Mouse (Mus musculus) forebrain, postnatal 0 days (tissue): ENCODE measurements around the gene Osgep. TPM values are rescaled to one million over a fixed set of nuclear protein-coding genes. Genes with fewer than 3 reads are reported as not detected.
A peak's percentile ranks its signal among the peaks of the same experiment; 100 is the strongest.
"Not testable (repeated sequence)": the region's sequence is repeated elsewhere in the genome, so short reads cannot be mapped to it uniquely, and the experiment has no call there.

Experiments
- ATAC-seq: fragments of 200-750 bp; cut with Nextera tagmentation; 2 replicates; pipeline ENCODE4 v1.8.0; 2017; ENCODE audit warnings: mild to moderate bottlenecking, moderate library complexity
- DNase-seq: peaks from one replicate; pipeline ENCODE4 v3.0.0-alpha.2; 2015
- H3K27ac ChIP-seq: fragments of 300-500 bp; sonication (generic); 2 replicates; pipeline ENCODE4 v1.5.1; 2014; ENCODE audit warnings: low read depth, mild to moderate bottlenecking, antibody characterized with exemption, low read length, moderate library complexity, mixed read lengths
- H3K27me3 ChIP-seq: fragments of 300-500 bp; sonication (generic); 2 replicates; pipeline ENCODE4 v1.6.1; 2014; ENCODE audit warnings: mild to moderate bottlenecking, low read length, mixed read lengths; ENCODE audit not compliant: insufficient read depth
- H3K36me3 ChIP-seq: fragments of 300-500 bp; sonication (generic); 2 replicates; pipeline ENCODE4 v1.6.1; 2014; ENCODE audit warnings: mild to moderate bottlenecking, moderate library complexity; ENCODE audit not compliant: insufficient read depth
- H3K4me1 ChIP-seq: fragments of 300-500 bp; sonication (generic); 2 replicates; pipeline ENCODE4 v1.6.1; 2014; ENCODE audit warnings: antibody characterized with exemption; ENCODE audit not compliant: insufficient read depth
- H3K4me2 ChIP-seq: fragments of 300-500 bp; sonication (generic); 2 replicates; pipeline ENCODE4 v1.6.1; 2014; ENCODE audit warnings: low read depth, mild to moderate bottlenecking, moderate library complexity
- H3K4me3 ChIP-seq: fragments of 300-500 bp; sonication (generic); 2 replicates; pipeline ENCODE4 v1.5.1; 2014; ENCODE audit warnings: low read depth, low read length, mixed read lengths
- H3K9ac ChIP-seq: fragments of 300-500 bp; sonication (generic); 2 replicates; pipeline ENCODE4 v1.6.1; 2014; ENCODE audit warnings: mild to moderate bottlenecking
- H3K9me3 ChIP-seq: fragments of 300-500 bp; sonication (generic); 2 replicates; pipeline ENCODE4 v1.6.1; 2016; ENCODE audit warnings: low read length
- CTCF ChIP-seq: sonication (generic); IDR thresholded peaks from 2 replicates; pipeline ENCODE4 v1.5.1; 2016; ENCODE audit warnings: antibody characterized with exemption, control low read depth, low read depth
- WGBS: fragments of 180-500 bp; shearing (Covaris S2); extraction: QIAGEN DNeasy Blood & Tissue Kit; methylation state at CpG from one replicate; pipeline ENCODE4 v1.1.7; 2014; 5-methylcytosine and 5-hydroxymethylcytosine counted together
- polyA plus RNA-seq: library from polyadenylated mRNA; unstranded; fragments of >200 nt; fragmentation: Nextera tagmentation; extraction: Ambion mirVana; gene quantifications from 2 replicates; pipeline ENCODE4 v1.2.1, GENCODE M21; 2015
- total RNA-seq: library from RNA; depleted of rRNA; stranded (reverse); fragments of >200 nt; gene quantifications from 2 replicates; pipeline ENCODE4 v1.2.3, GENCODE M21; 2014

Gene Osgep
- total and polyA plus RNA-seq, 2 experiments from 2014 or later: 75.2 to 79.1 TPM

- Histone ChIP-seq H3K4me2 (no peak overlapping the region), H3K27ac (no peak overlapping the region), H3K9me3 (no peaks in the 10 kb centered on the region), H3K36me3 (peaks cover 34% of the 10 kb centered on the region), H3K27me3 (no peaks in the 10 kb centered on the region), H3K9ac (no peak overlapping the region), H3K4me1 (no peaks in the 10 kb centered on the region), H3K4me3 (no peak overlapping the region)
- 54% methylated on average over 3 of the region's 3 CpGs for WGBS
- no peak for TF ChIP-seq CTCF
- ATAC-seq (no peak), DNase-seq (no peak)
These were observed 13.3 kb downstream of the Osgep start for GRCm38 (mm10) chr14:50911356-50911755.

DNA sequence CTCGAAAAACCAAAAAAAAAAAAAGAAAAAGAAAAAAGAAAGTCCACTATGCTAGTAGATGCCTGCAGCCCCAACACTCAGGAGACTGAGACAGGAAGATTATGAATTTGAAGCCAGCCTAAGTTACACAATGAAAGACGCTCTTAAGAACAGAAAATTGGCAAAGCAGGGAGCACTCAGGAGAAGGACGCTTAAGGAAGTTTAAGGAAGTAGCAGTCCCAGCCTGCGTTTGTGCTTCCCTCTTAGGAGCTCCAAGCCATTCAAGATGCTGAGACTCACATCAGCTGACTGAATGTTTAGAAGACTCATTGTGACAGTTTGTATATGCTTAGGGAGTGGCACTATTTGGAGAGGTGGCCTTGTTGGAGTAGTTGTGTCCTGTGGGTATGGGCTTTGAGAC is 16.6 kb downstream of the Osgep start:
- Histone ChIP-seq H3K9ac (no peak overlapping the region), H3K27ac (no peak overlapping the region), H3K27me3 (no peaks in the 10 kb centered on the region), H3K4me2 (no peak overlapping the region), H3K4me3 (no peak overlapping the region), H3K4me1 (no peaks in the 10 kb centered on the region), H3K9me3 (no peaks in the 10 kb centered on the region), H3K36me3 (peaks cover 8% of the 10 kb centered on the region; the same call in 1 of the 2 replicates)
- TF ChIP-seq CTCF: no peak
- ATAC-seq (no peak), DNase-seq (no peak)
- 83% methylated on average over 4 of the region's 4 CpGs for WGBS

GRCm38 (mm10) chr14:50905327-50905726 is 19.4 kb downstream of the Osgep start:
- H3K36me3 ChIP-seq, DNase-seq, H3K9me3 ChIP-seq, H3K4me2 ChIP-seq, ATAC-seq, H3K4me3 ChIP-seq, H3K27me3 ChIP-seq, H3K4me1 ChIP-seq, H3K9ac ChIP-seq, H3K27ac ChIP-seq: not testable (repeated sequence)

- Histone ChIP-seq H3K4me1 (no peaks in the 10 kb centered on the region), H3K36me3 (no peaks in the 10 kb centered on the region), H3K4me3 (no peak overlapping the region), H3K9ac (no peak overlapping the region), H3K9me3 (no peaks in the 10 kb centered on the region), H3K4me2 (no peak overlapping the region), H3K27me3 (no peaks in the 10 kb centered on the region), H3K27ac (no peak overlapping the region)
- ATAC-seq (no peak), DNase-seq (no peak)
- 86% methylated on average over 4 of the region's 4 CpGs for WGBS
- TF ChIP-seq CTCF: no peak
These were observed 19.9 kb downstream of the Osgep start for GRCm38 (mm10) chr14:50904828-50905129.

DNA sequence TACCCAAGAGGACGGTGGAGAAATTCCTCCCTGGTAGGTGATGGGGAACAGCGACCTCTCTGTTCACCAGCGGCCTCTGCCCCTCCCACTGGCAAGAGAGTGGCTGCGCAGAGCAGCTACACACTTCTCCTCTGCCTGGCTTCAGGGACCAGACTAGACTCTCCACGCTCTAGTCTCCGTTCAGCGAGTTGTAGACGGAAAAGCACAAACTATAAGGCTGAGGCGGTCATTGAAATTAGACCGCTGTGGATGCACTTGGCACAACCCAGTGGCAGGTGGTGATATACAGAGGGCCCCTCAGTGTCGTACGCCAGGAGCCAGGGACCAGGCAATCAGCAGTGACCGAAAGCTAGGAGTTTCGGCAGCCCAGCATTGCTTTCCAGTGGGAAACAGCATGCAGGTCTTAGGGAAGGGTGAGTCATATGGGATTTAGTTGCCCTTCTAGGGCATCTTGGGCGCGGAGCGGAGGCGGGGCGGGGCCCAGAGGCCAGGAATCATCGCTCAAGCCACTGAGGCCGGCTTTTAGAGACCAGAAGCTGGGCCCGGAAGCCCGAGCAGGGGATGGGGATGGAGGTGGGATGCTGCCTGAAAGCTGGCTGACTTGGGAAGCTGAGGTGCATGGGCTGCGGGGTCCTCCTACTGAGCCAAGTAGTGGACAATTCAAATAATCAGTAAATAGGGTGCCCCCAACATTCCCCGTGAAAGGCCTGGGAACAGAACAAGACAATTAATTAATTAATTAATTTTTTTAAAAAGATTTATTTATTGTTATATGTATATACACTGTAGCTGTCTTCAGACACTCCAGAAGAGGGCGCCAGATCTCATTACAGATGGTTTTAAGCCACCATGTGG is 20.5 kb downstream of the Osgep start:
- ATAC-seq (peak; percentile 88), DNase-seq (peak; percentile 68)
- Histone ChIP-seq H3K27ac (no peak overlapping the region), H3K9me3 (no peaks in the 10 kb centered on the region), H3K4me3 (peak overlapping the region; percentile 32), H3K4me1 (no peaks in the 10 kb centered on the region), H3K36me3 (no peaks in the 10 kb centered on the region), H3K27me3 (no peaks in the 10 kb centered on the region), H3K4me2 (peak overlapping the region; percentile 55), H3K9ac (peak overlapping the region; percentile 26)
- TF ChIP-seq CTCF: peak; percentile 57
- WGBS: 4% methylated on average over 26 of the region's 26 CpGs

GRCm38 (mm10) chr14:50897992-50898391 is 26.7 kb downstream of the Osgep start:
- DNase-seq, H3K9me3 ChIP-seq, H3K36me3 ChIP-seq, H3K9ac ChIP-seq, ATAC-seq, H3K4me1 ChIP-seq, H3K4me2 ChIP-seq, H3K27ac ChIP-seq, H3K4me3 ChIP-seq, H3K27me3 ChIP-seq: not testable (repeated sequence)
- 93% methylated on average over 2 of the region's 2 CpGs for WGBS

- no peak for DNase-seq
- peak within 1 kb of the TSS; percentile 45 for H3K4me3 ChIP-seq
- no peaks in the 10 kb centered on the region for H3K27me3 ChIP-seq
- H3K27ac ChIP-seq: peak within 1 kb of the TSS; percentile 15; the same call in 1 of the 2 replicates
- no peaks in the 10 kb centered on the region for H3K9me3 ChIP-seq
- peak within 1 kb of the TSS; percentile 83 for H3K4me2 ChIP-seq
- H3K36me3 ChIP-seq: no peaks in the 10 kb centered on the region
- H3K9ac ChIP-seq: peak within 1 kb of the TSS; percentile 56
- WGBS: 27% methylated on average over 7 of the region's 7 CpGs
- ATAC-seq: no peak
- no peak for TF ChIP-seq CTCF
- no peaks in the 10 kb centered on the region; the same call in 1 of the 2 replicates for H3K4me1 ChIP-seq
These were observed 27.3 kb downstream of the Osgep start, which contains the start of gene Klhl33 for GRCm38 (mm10) chr14:50897374-50897765. Klhl33 (minus strand) TSS chr14:50897507.
